Mouse (Mus musculus) lung, postnatal 0 days (tissue): ENCODE measurements around the gene Krt16.

ENCODE experiments used
- CTCF ChIP-seq: IDR thresholded peaks from 2 replicates; pipeline ENCODE4 v1.5.1; 2016; ENCODE audit warnings: antibody characterized with exemption, mild to moderate bottlenecking
- EP300 ChIP-seq: IDR thresholded peaks from 2 replicates; pipeline ENCODE4 v1.6.1; 2016; ENCODE audit warnings: antibody characterized with exemption, mild to moderate bottlenecking, control low read depth

DNA sequence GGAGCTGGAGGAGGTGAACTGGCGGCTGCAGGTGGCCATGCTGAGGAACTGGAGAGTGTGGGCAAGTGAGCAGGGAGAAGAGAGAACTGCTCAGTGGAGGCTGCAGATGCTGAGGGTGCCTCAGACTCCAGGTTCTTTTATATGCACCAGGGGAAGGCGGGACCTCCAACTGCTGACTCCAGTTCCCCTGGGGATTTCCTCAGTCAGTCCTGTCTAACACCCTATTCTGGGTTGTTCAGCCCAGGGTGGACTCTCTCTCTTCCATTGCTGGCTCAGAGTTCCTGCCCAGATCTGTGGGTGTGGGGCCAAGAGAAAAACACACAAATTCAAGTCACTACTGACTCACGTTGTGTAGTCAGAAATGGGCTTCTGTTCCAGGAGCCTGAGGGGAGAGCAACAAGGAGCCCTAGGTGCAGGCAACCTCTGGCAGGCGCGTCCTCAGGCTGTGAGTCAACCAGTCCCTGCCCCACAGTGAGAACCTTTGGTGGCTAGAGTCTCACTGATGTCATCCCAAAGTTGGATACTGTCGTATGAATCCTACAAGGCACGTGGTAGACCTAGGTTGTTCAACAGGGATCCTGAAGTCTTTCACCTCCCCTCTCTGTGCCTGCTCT lies at the start of gene Krt16:
- TF ChIP-seq CTCF (no peak), EP300 (no peak)
